Mouse (Mus musculus): ENCODE measurements at regions not wholly inside any gene's neighbourhood (a gene's known extent, or its start where the extent isn't known, plus 50 kb on each side); places are given as distances from the start of the nearest gene placed in this dataset.

DNA sequence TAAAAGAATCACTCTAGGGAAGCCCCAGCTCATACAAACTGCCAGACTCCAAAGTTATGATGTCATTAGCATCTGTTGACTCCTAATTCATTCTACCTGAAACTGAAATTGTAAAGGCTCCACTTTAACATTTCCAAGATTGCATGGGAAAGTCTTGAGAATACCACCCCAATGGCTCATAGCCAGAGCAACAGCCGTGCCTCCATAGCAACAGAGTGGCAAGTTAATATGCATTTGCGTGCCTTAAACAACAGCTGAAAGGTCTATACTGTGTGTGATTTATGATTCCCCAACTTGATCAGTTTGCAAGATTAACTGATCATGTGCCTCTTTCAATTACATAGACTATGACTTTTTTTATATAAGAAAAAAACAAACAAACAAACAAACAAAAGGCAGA lies 190.8 kb upstream of the Ppargc1a start:
- DNase-seq (ENCODE audit: low spot score), result no peak

DNA sequence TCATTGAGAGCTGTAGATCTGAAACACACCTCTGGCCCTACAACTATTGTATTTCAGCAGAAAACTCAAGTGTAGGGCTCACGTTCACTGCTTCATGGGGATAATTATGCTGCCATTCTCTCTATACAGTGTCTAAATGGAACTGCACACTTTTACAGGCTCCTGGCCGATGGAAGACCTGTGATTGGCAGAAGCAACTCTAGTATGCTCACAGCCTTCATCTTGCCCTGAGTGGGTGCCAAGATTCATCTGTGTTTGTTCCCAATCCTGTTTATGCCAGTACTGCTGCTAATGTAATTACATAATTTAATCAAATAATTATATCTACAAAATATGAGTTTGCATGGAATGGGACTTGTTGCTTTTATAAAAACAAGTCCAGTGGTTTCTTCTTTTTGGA lies 190.3 kb upstream of the Ppargc1a start:
- DNase-seq (ENCODE audit: low spot score), result no peak

DNA sequence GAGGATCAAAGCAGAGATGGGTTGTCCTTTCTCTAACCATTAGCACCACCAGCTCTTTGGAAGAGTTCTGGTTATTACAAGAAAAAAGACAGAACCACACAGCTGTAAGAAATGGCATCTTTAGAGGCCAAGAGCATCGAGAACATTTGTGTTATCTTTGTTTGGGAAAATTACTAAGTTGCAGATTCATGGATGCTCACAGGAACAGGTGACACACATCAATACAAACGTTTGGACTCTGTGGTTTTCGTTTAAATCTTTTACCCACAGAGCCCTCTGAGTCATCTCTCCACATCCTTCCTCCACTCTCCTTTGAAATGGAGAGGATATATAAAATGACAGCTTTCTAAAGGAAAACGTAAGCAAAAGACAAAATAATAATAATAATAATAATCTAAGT lies 184.5 kb upstream of the Ppargc1a start:
- no peak for DNase-seq (ENCODE audit: low spot score)

DNA sequence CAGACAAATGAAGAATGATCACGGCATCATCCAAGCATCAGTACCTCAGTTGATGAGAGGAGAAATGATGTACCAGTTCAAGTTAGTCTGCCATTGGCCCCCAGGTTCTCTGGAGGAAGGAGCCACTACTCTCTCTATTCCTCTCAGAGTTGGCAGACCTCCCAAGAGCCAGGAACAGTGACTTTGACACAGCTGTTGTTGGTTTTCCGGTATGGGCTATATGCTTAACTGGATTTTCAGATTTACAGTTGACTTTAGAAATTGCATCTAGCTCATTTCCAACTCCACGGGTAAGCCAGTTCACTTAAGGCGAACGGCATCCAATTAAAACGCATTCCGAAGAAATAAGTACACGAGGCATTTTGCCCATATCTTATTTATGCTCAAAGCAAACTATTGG lies 182.9 kb upstream of the Ppargc1a start:
- no peak for DNase-seq (ENCODE audit: low spot score)

DNA sequence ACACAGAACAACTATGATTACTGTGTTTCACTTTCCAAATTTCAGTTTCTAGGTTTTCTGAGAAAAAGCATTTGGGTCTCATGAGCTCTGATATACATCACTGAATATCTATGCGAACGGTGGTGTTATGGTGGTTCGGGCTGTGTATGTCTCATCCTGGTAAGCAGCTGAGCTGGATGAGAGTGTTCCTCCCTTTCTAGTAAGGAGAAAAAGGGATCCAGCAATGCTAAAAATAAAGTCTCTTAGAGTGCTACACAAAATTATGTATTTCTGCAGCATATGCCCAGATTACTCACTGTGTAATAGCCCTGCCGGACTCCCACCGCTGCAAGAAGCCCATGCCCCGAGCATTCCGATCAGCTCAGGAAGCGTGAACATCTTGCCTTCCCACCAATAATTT lies 173.4 kb upstream of the Ppargc1a start:
- DNase-seq (ENCODE audit: low spot score), result no peak

DNA sequence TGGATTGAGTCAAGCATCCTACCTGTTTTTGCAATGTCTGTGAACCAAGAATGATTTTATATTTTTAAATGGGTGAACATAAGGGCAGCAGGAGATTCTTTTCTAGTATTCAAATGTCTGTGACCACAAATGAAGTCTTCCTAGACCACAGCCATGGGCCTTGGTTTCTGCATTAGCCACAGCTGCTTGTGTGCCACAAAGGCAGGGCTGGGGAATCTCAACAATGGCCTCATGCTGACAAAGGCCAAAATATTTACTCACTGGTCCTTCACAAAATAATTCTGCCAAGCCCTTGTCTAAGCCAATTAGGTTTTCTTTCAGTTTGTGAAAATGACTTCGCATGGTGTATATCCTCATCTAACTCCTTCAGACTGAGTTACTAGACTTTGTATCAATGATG lies 162.7 kb upstream of the Ppargc1a start:
- DNase-seq (ENCODE audit: low spot score), result no peak

DNA sequence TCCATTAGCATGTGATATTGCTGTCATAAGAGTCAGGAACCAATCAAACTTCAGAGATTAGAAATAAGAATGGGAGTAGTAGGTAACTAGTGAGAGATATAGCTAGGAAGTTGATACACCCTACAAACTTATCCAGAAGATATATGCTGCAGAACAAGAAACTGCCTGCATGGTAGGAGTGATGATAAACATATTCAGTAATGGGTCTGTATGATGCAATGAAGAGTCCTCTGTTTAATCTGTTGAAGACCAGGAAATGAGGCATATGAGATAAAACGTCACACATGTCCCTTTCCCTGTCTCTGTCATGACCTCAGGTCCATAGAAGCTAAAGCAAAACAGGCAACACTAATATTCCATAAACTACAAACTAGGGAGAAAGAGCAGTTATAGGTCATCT lies 162.2 kb upstream of the Ppargc1a start:
- no peak for DNase-seq (ENCODE audit: low spot score)

DNA sequence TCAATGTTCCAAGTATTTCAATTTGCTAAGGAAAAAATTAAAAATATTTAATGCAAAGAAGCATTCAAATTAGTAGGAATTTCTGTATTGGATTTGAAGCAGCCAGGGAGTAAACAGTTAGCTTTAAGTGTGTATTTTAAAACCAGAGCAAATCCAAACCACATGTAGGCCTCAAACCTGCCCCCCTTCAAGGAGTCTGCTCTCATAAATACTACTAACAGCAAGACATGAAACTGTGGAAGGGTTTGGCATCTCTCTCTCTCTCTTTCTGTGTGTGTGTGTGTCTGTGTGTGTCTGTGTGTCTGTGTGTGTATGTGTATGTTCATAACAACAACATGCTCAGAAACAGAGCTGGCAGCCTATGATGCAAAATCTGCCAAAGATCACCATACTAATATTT lies 159.2 kb upstream of the Ppargc1a start:
- no peak for DNase-seq (ENCODE audit: low spot score)

DNA sequence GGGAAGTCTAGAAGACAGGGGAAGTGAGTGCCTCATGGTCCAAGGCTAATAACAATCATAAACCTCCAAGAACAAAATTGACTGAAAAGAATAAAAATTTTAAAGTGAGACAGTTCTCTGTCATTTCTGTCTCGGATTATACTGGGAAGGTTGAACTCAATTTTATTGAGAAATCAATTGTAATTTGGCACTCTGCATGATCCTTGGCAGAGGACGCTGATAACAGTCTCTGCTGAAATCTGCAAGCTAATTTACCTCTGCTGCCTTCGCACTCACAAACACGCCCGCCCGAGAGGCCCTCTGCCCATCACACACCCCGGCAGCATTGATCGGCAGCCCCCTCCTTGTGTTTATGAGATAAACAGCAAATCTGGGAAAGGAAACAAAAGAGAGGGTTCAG lies 151.4 kb upstream of the Ppargc1a start:
- no peak for DNase-seq (ENCODE audit: low spot score)

DNA sequence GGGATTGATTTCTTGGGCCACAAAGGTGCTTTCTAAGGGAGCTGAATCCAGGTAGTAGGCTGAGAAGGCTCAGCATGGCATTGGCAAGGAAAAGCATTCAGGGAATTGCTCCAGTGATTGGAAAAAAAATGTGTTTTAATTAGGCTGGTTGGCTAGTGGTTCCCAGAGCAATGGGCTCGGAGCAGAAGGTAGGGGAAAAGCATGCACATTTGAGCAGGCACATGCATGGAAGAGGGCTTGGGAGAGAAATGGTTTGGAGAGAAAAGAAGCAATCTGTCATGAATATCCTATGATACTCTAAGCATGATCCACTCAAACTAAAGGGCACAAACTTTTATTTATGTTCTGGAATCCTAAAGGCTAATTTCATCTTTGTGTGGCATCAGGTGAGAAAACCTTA lies 150.9 kb upstream of the Ppargc1a start:
- no peak for DNase-seq (ENCODE audit: low spot score)

DNA sequence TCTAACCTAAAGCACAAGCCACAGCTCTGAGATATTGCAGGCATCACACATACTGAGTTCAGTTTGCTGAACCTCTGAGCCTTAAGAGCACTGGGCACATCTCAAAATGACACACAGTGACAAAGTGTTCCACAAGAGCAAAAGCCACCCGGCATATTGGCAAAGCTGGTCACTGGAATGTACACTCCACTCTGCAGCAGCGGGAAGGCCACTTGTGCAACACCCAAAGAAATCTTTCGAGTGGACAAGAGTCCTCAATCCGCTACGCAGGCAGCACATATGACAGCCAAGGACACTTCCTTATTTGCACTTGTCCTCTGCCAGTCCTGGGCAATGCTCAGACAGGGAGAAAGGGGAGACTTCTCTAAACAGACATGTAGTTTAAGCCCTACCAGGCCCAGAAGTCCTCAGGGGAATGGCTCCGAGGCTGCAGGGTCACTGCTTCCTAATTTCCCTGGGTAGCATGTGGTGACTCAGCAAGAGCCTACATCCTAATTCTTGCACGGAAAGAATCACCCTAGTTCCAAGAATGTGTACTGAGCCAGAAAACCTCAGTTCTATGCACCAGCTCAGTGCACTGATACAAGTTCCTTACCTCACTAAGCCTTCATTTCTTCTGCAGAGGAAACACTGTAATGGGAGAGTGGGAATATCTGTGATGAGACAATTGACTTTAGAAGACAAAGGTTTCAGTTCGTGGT lies 144.5 kb upstream of the Ppargc1a start:
- DNase-seq (ENCODE audit: low spot score), result no peak

DNA sequence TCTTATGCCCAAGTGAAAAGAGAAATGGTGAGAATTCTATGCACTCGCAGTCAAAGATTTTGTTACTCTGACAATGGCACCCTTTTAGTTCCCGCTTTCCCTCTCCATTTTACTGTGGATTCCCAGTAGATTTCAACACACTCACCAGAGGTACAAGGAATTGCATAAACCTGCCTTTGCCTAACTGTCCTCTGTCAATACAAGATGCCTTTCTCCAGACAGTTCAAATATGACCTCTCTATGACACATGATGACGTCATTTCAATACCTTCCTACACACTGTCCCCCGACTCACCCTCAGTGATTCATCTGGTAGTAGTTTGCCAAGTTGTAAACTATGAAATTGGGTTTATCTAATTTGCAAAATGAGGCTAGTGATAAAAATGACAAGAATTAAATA lies 143.1 kb upstream of the Ppargc1a start:
- no peak for DNase-seq (ENCODE audit: low spot score)

DNA sequence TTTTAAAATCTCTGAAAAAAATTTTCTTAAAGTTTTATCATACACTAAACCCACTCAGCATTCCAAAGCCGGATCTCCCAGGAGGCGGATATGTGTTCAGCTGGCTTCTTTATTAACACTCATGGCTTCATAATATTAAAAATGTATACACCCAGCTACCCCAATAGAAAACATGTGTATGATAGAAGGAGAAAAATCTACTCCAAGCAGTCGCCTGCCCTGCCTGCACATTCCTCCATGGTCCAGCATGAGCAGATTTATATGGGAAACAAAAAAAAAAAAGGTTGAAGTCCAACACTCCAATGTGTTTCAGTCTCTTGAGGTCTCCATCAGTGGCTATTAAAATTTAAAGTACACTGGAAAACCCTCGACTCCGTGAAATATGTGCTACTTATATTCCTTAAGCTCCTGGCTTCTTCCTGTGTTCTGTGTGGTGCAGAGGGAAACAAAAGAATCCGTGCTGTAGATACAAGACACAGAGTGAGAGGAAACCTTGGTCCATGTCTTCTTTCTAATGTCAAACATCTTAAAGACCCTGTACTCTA lies 142.0 kb upstream of the Ppargc1a start:
- no peak for DNase-seq (ENCODE audit: low spot score)

DNA sequence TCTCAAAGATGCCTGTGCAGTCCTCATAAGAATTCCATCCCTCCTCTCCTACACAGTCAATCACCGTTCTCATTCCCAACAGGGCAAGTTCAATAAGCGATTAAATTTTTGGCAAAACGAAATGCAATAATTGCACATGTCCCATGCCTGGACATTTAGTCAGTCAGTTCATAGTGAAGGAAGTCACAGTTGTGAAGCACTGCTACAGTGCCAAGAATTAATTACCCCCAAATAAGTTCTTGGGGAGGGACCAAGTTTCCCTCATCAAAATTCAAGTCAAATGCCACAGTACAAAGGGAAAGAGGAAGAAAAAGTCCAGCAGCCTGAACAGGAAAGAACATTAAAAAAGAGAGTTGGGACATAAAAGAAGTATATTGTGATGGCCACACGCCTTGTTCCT lies 112.4 kb upstream of the Ppargc1a start:
- DNase-seq (ENCODE audit: low spot score), result no peak

DNA sequence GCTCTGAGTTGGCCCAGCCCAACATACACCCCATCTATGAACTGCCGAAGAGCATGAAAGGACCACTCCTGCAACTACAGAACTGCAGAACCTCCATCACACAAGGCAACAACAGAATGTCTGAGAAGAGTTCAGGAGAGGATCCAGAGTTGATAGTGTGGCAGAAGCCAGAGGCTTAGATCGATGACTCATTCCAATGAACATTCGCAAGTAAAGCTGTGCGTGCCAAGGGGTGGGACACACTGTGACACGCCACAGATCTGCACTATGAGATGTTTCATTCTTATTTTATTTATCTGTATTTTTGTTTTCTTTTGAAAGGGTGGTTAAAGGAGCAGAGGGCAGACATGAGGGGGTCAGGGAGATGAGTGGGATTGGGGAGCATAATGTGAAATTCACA lies 103.7 kb upstream of the Ppargc1a start:
- no peak for DNase-seq (ENCODE audit: low spot score)

DNA sequence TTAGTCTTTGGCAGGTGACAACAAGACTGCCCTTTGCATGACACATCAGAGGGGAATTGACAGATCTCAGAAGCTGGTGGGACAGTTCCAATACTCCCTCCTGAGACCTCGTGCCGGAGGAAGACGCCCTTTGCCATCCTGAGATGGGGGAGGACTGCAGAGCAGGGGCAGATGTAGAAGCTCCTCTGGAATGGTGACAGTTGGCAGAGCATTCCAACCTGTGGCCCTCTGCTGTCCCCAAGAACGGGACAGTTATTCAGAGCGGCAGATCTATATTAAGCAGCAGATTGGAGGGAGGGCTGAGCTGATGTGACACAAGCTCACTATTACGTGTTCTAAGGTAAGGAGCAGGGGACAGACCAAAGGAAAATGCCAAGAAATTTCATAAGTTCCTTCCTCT lies 97.7 kb upstream of the Ppargc1a start:
- DNase-seq (ENCODE audit: low spot score), result no peak

DNA sequence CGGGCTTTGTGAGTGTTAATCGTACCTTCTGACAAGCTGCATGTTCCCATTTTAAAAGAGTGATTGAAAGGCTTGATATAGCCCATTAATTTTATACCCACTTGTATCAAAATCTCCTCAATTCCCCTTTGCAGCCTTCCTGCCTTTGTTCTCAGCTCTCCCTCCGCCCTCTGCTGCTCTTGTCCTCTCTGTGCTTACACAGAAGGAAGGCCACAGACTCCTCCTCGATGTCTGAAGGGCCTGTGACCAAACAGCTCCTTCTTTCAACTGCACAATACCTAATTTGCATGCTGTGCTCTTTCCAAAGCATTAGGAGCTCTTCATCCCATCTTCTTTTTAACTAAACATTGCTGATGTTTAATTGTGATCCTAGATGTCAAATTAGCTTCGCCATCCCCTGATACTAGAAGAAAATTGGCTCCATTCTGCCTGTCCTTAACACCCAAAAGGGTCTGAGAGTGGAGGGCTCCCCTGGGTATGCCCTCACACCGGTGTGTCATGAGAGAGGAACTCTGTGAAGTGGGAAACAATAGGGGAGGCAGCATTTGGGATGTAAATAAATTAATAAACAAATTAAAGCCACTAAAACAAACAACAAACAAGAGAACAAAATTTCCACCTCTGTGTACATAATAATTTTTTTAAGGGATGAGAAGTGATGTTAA lies 90.8 kb upstream of the Ppargc1a start:
- DNase-seq (ENCODE audit: low spot score), result no peak

DNA sequence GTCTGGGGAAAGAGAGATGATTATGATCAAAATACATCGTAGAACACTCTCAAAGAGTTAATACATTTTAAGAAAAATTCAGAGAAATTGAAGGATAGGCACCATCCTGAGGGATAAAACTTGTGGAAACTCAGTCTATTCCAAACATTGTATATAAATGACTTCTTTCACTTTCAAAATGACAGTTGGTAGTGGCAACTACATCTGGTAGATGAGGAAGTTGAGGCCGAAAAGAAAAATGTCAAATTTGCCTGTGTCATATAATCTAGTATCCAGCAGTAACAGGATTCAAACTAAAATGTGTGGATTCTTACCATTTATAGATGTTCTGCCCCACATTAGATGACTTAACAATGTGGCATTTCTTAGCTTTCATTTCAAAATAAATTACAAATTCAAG lies 86.0 kb upstream of the Ppargc1a start:
- no peak for DNase-seq (ENCODE audit: low spot score)

DNA sequence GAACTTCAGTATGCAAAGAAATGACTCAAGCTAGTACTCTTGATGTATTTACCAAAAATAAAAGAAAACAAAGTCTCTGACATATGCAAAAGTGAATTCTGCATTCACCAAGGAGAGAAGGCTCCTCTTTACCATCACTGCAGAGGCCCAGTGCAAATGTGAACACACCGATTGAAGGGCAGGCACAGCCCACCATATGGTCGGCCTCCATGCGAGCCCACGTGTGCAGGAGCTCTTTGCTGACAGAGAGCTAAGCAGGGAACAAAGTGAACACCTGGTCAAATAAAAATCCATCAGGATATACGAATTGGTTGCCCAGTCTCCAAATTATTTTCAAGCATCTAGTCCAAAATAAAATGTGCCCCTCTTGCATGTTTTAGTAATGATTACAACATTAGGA lies 56.9 kb upstream of the Ppargc1a start:
- no peak for DNase-seq (ENCODE audit: low spot score)
